Mouse (Mus musculus) lung, adult 18-20 months (tissue): ENCODE results near the gene Gla.

Experiments used
- DNase-seq, 2 experiments: peaks; one replicate each; pipeline ENCODE4 v3.0.0; 2022; ENCODE audit warnings: mixed read lengths in 2 of 2

Gla gene

GRCm38 (mm10) chrX:134588261-134588660 is 12.7 kb downstream of the Gla start:
- no peak for DNase-seq

DNA sequence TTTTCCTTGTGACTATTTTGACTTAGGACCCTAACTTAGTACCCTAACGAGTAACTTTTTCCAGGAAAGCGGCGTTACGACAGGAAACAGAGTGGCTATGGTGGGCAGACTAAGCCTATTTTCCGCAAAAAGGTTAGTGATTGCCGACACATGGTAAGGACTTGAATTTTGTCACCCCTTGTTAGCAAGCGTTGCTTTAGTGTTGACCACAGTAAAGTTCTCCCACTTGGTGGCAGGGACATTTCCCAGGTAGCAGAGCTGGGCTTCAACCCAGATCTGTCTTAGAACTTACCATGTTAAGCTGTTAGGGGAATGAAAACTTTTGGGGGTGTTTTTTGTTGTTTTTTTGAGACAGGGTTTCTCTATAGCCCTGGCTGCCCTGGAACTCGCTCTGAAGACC is 14.5 kb downstream of the Gla start:
- DNase-seq = no peak

- DNase-seq = peak; percentile 90 to 93
Measured at GRCm38 (mm10) chrX:134585103-134586002, 15.6 kb downstream of the Gla start, which contains the start of gene Rpl36a. TSS of gene Rpl36a (plus strand) at chrX:134585654.

DNA sequence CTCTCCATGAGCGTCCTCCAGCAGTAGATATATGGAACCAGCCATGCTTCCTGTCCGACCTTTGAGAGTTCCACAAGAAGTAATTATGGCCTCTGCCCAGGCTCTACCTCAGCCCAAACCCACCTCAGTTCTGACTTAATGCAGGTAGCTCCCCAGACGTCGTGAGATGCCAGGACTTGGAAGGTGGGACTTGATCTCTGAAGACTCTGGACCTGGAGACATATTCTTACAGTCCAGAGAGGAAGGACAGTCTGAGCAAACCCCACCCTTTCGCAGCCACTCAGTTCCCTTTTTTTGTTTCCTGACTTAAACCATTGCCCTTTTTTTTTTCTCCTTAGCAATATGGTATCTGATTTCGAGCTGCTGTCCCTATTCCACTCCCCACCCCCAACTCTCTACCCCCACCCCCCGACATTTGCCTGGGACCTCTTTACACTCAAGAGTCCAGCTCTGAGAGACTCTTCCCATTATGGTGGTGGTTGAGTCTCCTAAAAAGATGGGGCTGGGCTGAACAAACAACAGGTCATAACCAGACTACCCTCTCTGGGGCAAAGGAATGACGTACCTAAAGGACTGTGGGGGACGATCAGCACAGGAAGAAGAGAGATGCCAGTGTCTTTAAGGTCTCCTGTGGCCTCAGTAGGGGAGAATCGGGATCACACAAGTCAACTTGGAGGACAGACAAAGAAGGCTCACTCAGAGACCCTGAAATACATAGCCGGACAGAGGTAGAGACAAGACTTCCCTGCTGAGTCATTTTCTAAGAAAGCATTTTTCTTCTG is 17.8 kb downstream of the Gla start, which contains the start of gene Btk:
Btk (minus strand) TSS at position 683 of the 782 bp plus-strand sequence.
- peak in 1 of 2 experiments; percentile 4 for DNase-seq

GRCm38 (mm10) chrX:134582270-134582669 is 18.7 kb downstream of the Gla start:
- no peak for DNase-seq

- DNase-seq = no peak
Measured at GRCm38 (mm10) chrX:134580528-134581305, 20.2 kb downstream of the Gla start.

GRCm38 (mm10) chrX:134577896-134578295 is 23.0 kb downstream of the Gla start:
- DNase-seq = no peak

DNA sequence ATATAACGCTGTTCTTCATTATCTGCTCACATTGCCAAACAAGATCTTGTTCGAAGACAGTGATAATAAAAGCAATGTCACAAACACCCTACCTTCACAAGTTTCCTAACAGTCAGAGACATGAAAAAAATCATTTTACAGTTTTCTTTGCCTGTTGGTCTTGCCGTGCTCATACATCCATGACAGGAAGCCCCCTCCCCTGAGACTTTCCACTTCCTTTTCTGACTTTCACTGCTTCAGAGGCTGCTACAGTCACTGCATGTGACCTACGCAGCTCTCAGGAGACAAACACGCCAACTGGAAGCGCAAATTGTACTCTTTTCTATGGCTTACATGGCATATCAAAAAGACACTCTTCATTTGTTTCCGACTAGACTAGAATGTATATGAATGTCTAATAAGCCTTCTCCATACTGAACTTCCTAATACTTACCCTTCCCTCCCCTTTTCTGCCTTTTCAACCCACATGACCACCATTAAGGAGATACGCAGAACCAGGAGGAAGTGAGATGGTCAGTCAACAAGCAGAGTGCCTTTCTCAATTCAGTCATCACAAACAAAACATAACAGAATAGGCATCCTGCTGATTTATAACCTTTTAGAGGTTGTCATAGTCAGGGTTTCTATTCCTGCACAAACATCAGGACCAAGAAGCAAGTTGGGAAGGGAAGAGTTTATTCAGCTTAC is 34.2 kb downstream of the Gla start:
- no peak for DNase-seq

DNA sequence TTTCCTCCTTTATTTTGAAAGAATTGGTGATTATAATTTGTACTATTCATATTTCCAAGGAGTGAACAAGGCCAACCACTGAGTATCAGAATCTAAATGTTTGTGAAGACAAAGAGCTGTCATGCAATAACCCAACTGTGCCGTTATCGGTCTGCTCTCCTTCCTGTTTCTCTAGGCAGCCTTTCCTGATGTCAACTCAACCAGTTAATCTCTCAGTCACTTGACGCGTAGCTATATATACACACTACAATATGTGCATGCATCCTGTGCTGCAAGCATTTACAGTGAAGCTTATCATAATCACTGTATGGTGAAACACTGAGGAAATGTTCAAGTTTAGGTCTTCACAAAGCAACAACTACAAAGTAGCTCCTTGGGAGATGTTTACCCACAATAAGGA is 36.6 kb downstream of the Gla start:
- no peak for DNase-seq

DNA sequence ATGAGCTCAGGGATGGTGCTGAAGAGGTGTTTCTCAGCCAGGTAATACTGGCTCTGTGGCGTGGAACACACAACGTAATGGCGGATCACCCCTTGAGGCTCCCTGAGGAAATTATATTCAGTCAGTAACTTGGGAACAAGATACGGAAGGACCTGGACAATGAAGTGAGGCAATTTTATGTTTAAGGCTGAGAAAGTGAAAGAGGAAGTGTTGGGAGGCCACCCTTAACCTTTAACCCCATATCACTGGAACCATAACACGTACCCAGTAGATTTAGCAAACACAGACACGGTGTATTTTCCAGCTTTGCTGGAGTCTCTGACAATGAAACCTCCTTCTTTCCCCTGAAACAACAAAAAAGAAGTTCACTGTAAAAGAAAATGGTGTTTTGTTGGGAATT is 46.5 kb downstream of the Gla start:
- DNase-seq = no peak

GRCm38 (mm10) chrX:134553326-134553725 is 47.6 kb downstream of the Gla start:
- DNase-seq = no peak

GRCm38 (mm10) chrX:134550903-134551302 is 50.0 kb downstream of the Gla start:
- DNase-seq = peak in 1 of 2 experiments; percentile 13

GRCm38 (mm10) chrX:134547330-134547729 is 53.6 kb downstream of the Gla start:
- no peak for DNase-seq

DNA sequence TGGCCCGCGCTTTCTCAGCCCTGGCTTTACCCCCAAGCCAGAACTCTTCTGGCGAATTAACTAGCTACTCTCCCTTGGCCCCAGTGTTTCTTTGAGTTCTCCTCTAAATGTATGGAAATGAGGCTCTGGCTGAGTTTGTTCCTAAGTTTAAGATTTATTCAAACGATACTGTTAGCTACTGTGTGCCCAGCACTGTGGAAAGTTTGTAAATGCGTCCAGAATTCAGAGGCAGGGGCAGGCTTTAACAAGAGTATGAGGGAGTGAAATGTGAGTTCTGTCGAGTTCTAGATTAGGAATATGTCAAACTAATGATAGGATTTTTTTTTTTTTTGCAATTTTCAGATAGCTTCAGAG is 59.0 kb downstream of the Gla start:
- DNase-seq = no peak

GRCm38 (mm10) chrX:134541145-134541954 is 59.6 kb downstream of the Gla start, which contains the start of gene Timm8a1:
TSS of gene Timm8a1 (minus strand) at chrX:134541865.
- peak; percentile 35 to 47 for DNase-seq

DNA sequence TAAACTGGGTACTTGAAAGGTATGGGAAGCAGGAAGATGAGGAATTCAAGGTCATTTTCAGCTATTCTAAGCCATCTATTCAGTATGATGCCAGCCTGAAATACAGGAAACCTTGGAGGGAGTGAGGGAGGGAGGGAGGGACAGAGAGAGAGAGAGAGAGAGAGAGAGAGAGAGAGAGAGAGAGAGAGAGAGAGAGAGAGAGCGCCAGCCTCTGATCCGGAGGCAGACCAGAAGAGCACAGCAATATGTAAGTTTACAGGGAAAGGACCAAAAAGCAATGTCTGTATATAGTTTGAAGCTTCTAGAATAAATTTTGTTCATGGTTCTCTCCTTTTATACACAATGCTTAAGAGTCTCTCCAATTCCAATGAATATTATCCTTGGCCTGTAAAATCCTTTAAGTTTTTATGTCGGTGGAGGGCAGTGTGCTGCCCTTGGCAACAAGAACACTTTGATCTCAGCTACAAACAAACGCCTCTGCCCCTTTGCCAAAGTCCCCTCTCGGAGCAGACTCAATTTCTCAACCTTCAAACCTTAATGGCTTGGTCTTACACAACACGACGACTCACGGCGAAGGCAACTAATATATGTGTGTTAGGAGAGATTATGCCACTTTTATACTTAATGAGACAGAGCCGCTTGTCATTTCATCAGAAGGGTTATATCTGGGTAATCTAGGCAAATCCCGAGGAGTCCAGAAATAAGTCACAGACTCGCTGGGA is 60.4 kb downstream of the Gla start:
- no peak for DNase-seq

DNA sequence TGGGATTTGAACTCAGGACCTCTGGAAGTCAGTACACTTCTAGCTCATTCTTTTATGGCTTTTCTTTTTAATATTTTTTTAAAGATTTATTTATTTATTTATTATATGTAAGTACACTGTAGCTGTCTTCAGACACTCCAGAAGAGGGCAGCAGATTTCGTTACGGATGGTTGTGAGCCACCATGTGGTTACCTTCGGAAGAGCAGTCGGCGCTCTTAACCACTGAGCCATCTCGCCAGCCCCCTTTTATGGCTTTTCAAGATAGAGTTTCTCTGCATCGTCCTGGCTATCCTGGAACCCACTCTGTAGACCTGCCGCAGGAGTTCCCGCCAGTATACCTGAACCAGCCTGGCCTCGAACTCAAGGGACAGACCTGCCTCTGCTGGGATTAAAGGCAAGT is 61.1 kb downstream of the Gla start:
- DNase-seq = peak in 1 of 2 experiments; percentile 2
